Mouse (Mus musculus) embryonic facial prominence, embryonic 15.5 days (tissue): ENCODE results near the gene Bub3. TPM values are rescaled to one million over a fixed set of nuclear protein-coding genes. Genes with fewer than 3 reads are reported as not detected.

Experiments used
- ATAC-seq: fragments of 200-750 bp; cut with Nextera tagmentation; 2 replicates; pipeline ENCODE4 v1.8.0; 2017; ENCODE audit warnings: low read depth, moderate TSS enrichment; ENCODE audit not compliant: insufficient number of reproducible peaks, low FRiP score, low TSS enrichment
- H3K27ac ChIP-seq: fragments of 300-500 bp; sonication (generic); replicated peaks from 2 replicates; pipeline ENCODE4 v1.5.1; 2015; ENCODE audit warnings: mild to moderate bottlenecking, inconsistent platforms
- H3K27me3 ChIP-seq: fragments of 300-500 bp; sonication (generic); 2 replicates; pipeline ENCODE4 v1.6.1; 2015; ENCODE audit warnings: inconsistent platforms
- H3K36me3 ChIP-seq: fragments of 300-500 bp; sonication (generic); 2 replicates; pipeline ENCODE4 v1.6.1; 2015; ENCODE audit warnings: mild to moderate bottlenecking, inconsistent platforms
- H3K4me1 ChIP-seq: fragments of 300-500 bp; sonication (generic); 2 replicates; pipeline ENCODE4 v1.6.1; 2015; ENCODE audit warnings: inconsistent platforms
- H3K4me2 ChIP-seq: fragments of 300-500 bp; sonication (generic); replicated peaks from 2 replicates; pipeline ENCODE4 v1.6.1; 2015; ENCODE audit warnings: mild to moderate bottlenecking, inconsistent platforms
- H3K4me3 ChIP-seq: fragments of 300-500 bp; sonication (generic); replicated peaks from 2 replicates; pipeline ENCODE4 v1.5.1; 2015; ENCODE audit warnings: mild to moderate bottlenecking, inconsistent platforms
- H3K9ac ChIP-seq: fragments of 300-500 bp; sonication (generic); 2 replicates; pipeline ENCODE4 v1.6.1; 2015; ENCODE audit warnings: inconsistent platforms
- H3K9me3 ChIP-seq: fragments of 300-500 bp; sonication (generic); replicated peaks from 2 replicates; pipeline ENCODE4 v1.6.1; 2016; ENCODE audit warnings: inconsistent platforms
- WGBS: fragments of 180-500 bp; shearing (Covaris S2); methylation state at CpG from one replicate; pipeline ENCODE4 v1.1.7; 2015; 5-methylcytosine and 5-hydroxymethylcytosine counted together
- polyA plus RNA-seq: library from polyadenylated mRNA; unstranded; fragments of >200 nt; fragmentation: Nextera tagmentation; extraction: Ambion mirVana; gene quantifications from 2 replicates; pipeline ENCODE4 v1.2.1, GENCODE M21; 2015

Bub3 gene
- polyA plus RNA-seq, 1 experiment from 2014 or later: 177 TPM

GRCm38 (mm10) chr7:131547481-131547880 lies 12.5 kb upstream of the Bub3 start:
- Histone ChIP-seq H3K4me1 (peaks cover 21% of the 10 kb centered on the region), H3K27me3 (peaks cover 97% of the 10 kb centered on the region), H3K36me3 (no peaks in the 10 kb centered on the region), H3K27ac (no peak overlapping the region), H3K9ac (no peak overlapping the region), H3K9me3 (no peaks in the 10 kb centered on the region), H3K4me2 (no peak overlapping the region), H3K4me3 (no peak overlapping the region)
- 7% methylated on average over 5 of the region's 5 CpGs for WGBS
- ATAC-seq: no peak

DNA sequence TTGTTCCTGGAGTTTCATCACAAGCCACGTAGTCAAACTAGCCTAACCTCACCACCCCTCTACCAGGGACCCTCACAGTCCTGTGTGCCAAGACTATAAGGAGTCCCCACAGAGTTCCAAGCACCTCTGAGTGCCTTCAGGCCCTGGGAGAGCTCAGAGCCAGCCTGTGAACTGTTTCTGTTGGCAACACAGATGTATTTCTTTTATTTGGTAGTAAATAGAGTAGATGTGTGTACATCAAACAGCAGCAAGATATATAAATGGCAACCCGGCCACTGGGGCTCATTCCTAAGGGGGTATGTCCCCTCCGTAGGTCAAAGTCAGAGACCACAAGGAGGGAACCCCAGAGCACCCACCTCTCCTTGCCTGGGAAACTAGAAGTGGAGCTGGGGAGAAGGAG lies 11.5 kb upstream of the Bub3 start, which contains the start of gene Hmx2:
TSS of gene Hmx2 (plus strand) at position 301 of the 400 bp plus-strand sequence.
- no peaks in the 10 kb centered on the region for H3K36me3 ChIP-seq
- peaks cover 97% of the 10 kb centered on the region for H3K27me3 ChIP-seq
- ATAC-seq: no peak
- no peak within 1 kb of the TSS for H3K9ac ChIP-seq
- no peaks in the 10 kb centered on the region for H3K9me3 ChIP-seq
- 2% methylated on average over 3 of the region's 3 CpGs for WGBS
- H3K4me1 ChIP-seq: peaks cover 11% of the 10 kb centered on the region
- H3K4me2 ChIP-seq: no peak within 1 kb of the TSS
- H3K27ac ChIP-seq: no peak within 1 kb of the TSS
- H3K4me3 ChIP-seq: no peak within 1 kb of the TSS

DNA sequence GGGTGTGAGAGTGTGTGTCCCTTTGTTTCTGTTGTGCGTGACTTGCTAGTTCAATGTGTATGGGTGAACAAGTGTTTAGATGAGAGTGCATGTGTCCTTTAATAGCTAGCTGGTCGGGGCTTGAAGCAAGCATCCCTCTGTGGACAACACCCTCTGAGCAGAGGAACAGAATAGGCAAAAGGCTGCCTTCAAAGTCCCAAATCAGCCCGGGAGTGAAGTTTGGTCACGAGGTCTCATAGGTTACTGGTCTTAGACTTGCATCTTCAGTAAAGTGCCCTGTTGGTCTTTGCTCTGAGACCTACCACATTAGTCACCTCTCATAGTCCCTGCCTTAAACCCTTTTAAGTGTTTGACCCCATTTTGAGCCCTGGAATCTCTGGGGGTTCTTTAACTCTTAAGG lies 8.6 kb upstream of the Bub3 start:
- Histone ChIP-seq H3K9ac (no peak overlapping the region), H3K4me3 (no peak overlapping the region), H3K36me3 (no peaks in the 10 kb centered on the region), H3K4me2 (no peak overlapping the region), H3K27ac (no peak overlapping the region), H3K4me1 (peaks cover 20% of the 10 kb centered on the region), H3K27me3 (peaks cover 99% of the 10 kb centered on the region), H3K9me3 (no peaks in the 10 kb centered on the region)
- no peak for ATAC-seq
- 3% methylated on average over 4 of the region's 4 CpGs for WGBS

- Histone ChIP-seq H3K27ac (no peak overlapping the region), H3K36me3 (no peaks in the 10 kb centered on the region), H3K4me2 (no peak overlapping the region), H3K4me3 (no peak overlapping the region), H3K9me3 (no peaks in the 10 kb centered on the region), H3K9ac (no peak overlapping the region), H3K4me1 (peaks cover 27% of the 10 kb centered on the region), H3K27me3 (peaks cover 99% of the 10 kb centered on the region)
- under 1% methylated on average over 42 of the region's 42 CpGs for WGBS
- no peak for ATAC-seq
Observed at GRCm38 (mm10) chr7:131551931-131552741, 7.9 kb upstream of the Bub3 start.

- H3K4me3 ChIP-seq: no peak overlapping the region
- no peak for ATAC-seq
- H3K27me3 ChIP-seq: peaks cover 99% of the 10 kb centered on the region
- H3K4me2 ChIP-seq: no peak overlapping the region
- peaks cover 28% of the 10 kb centered on the region for H3K4me1 ChIP-seq
- WGBS: 3% methylated on average over 5 of the region's 5 CpGs
- no peaks in the 10 kb centered on the region for H3K36me3 ChIP-seq
- H3K9ac ChIP-seq: no peak overlapping the region
- no peaks in the 10 kb centered on the region for H3K9me3 ChIP-seq
- no peak overlapping the region for H3K27ac ChIP-seq
Observed at GRCm38 (mm10) chr7:131552781-131553180, 7.2 kb upstream of the Bub3 start.

- H3K4me3 ChIP-seq: peak overlapping the region; percentile 30
- H3K27me3 ChIP-seq: peaks cover 97% of the 10 kb centered on the region
- peak overlapping the region; percentile 46 for H3K4me2 ChIP-seq
- no peaks in the 10 kb centered on the region for H3K9me3 ChIP-seq
- no peak; the same call in 1 of the 2 replicates for ATAC-seq
- 0% methylated on average over 33 of the region's 39 CpGs for WGBS
- H3K36me3 ChIP-seq: no peaks in the 10 kb centered on the region
- H3K4me1 ChIP-seq: peaks cover 28% of the 10 kb centered on the region
- H3K9ac ChIP-seq: no peak overlapping the region
- H3K27ac ChIP-seq: no peak overlapping the region
Observed at GRCm38 (mm10) chr7:131553771-131554175, 6.2 kb upstream of the Bub3 start.

GRCm38 (mm10) chr7:131554341-131555180 lies 5.5 kb upstream of the Bub3 start:
- Histone ChIP-seq H3K4me1 (peaks cover 28% of the 10 kb centered on the region), H3K27ac (no peak overlapping the region), H3K4me2 (peak overlapping the region; percentile 46), H3K9me3 (no peaks in the 10 kb centered on the region), H3K4me3 (peak overlapping the region; percentile 30), H3K27me3 (peaks cover 93% of the 10 kb centered on the region), H3K36me3 (no peaks in the 10 kb centered on the region), H3K9ac (no peak overlapping the region)
- under 1% methylated on average over 45 of the region's 45 CpGs for WGBS
- no peak for ATAC-seq

GRCm38 (mm10) chr7:131555301-131556081 lies 4.5 kb upstream of the Bub3 start:
- Histone ChIP-seq H3K9ac (no peak overlapping the region), H3K36me3 (no peaks in the 10 kb centered on the region), H3K4me1 (peaks cover 28% of the 10 kb centered on the region), H3K27ac (no peak overlapping the region), H3K4me2 (peak overlapping the region; percentile 36; the same call in 1 of the 2 replicates), H3K4me3 (peak overlapping the region; percentile 26), H3K27me3 (peaks cover 85% of the 10 kb centered on the region), H3K9me3 (no peaks in the 10 kb centered on the region)
- under 1% methylated on average over 68 of the region's 68 CpGs for WGBS
- ATAC-seq: no peak

DNA sequence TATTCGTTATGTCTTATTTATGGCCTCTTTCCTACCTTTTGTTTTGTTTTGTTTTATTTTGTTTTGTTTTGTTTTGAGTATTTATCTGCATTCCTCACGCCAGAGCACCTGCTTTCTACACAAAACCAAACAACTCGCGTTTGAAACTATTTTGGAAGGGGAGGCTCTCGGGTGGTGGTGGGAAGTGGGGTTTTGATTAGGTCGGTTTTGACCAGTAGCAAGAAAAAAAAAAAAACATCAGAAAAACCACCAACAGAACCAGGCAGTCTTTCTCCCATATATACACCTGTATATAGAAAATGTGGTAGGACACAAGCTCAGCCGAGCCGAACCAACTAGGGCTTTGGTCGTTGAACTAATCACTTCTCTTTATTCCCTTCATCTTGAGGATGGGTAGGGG lies 3.9 kb upstream of the Bub3 start:
- Histone ChIP-seq H3K27ac (no peak overlapping the region), H3K9ac (no peak overlapping the region), H3K36me3 (no peaks in the 10 kb centered on the region), H3K4me1 (peaks cover 30% of the 10 kb centered on the region), H3K27me3 (peaks cover 78% of the 10 kb centered on the region), H3K4me3 (peak overlapping the region; percentile 26; the same call in 1 of the 2 replicates), H3K4me2 (no peak overlapping the region), H3K9me3 (no peaks in the 10 kb centered on the region)
- WGBS: 2% methylated on average over 9 of the region's 9 CpGs
- no peak for ATAC-seq

DNA sequence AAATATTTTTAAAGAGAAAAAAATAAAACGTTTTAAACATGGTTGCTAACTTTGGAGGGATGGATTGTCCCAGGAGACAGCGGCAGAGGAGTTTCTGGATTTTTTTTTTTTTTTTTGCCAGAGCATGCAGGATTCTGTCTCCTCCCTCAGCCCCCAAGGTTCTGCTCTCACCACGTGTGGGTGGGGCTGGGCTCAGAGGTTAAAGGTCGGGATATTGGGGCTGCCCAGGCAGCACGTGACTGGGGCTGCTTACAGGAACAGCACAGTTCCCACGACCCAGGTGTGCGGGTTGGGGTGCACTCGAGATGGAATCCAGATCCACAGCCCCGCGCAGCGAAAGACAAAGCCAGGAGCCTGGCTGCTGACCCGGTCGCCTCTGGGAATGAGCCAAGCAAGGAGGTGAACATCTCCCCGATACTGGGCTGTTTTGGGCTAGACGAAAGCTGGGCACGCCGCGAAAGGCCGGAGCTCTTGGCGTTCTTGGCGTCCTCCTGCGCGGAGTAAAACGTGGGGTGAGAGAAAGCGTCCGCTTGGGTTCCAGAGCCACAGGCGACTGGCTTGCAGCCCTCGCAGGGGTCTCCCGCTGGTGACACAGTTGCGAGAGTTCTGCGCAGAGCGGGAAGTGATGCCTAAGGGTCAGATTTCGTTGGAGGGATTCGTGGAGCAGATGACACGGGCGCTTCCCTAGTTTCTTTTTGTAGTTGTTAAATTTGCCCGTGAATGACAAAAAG lies 3.3 kb upstream of the Bub3 start:
- Histone ChIP-seq H3K36me3 (no peaks in the 10 kb centered on the region), H3K4me3 (peak overlapping the region; percentile 9; the same call in 1 of the 2 replicates), H3K27ac (no peak overlapping the region), H3K4me2 (peak overlapping the region; percentile 15), H3K9me3 (no peaks in the 10 kb centered on the region), H3K27me3 (peaks cover 73% of the 10 kb centered on the region), H3K4me1 (peaks cover 33% of the 10 kb centered on the region), H3K9ac (no peak overlapping the region)
- no peak for ATAC-seq
- 1% methylated on average over 37 of the region's 37 CpGs for WGBS
